Mouse (Mus musculus): ENCODE measurements around the gene Fkbp5.
"Not testable (repeated sequence)": the region's sequence is repeated elsewhere in the genome, so short reads cannot be mapped to it uniquely, and the experiment has no call there.

The Fkbp5 gene

DNA sequence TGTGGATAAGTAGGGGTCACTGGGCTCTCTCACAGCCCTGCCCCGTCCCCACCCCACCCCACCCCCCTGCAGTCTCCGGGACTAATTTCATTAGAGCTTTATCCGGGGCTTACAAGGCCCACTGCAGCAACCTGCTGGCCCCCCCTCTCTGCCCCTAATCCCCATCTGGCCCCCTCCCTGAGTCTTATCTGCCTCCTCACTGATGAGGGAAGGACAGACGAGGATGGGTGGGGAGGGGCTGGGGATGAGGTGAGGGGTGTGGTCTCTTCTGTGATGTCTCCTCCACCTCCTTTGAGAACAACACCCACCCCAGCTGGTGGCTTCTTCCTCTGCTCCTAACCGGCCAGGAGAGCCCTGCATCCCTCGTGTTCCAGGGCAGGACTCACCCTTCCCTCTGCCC is 137.1 kb downstream of the Fkbp5 start:
- in situ Hi-C loops (cut with MboI, MseI), result no loop called here

DNA sequence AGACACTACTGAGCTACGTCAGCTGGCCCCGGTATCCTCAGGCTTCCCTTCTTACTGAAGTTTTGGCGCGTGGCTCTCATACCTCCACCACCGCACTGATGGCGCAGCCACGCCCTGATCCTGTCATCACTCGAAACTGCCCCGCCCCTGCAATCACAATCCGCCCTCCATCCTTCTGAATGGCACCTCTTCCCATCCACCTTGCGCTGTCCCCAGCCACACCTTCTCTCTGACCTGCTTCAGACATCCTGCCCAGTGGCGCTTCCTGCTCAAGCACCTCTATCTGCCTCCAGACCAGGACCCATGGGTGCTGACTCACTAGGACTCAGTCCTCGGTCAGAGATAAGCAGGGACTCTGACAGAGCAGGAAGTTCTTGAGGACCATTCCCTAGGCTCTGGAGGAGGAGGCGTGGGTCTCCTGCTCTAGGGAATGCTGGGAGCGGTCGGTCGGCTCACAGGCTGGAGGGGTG is 141.7 kb downstream of the Fkbp5 start:
- in situ Hi-C loops (cut with MboI, MseI), result loop anchor here (5.0 kb wide), 1 partner anchor 98 kb away; no protein-coding TSS in a partner anchor

DNA sequence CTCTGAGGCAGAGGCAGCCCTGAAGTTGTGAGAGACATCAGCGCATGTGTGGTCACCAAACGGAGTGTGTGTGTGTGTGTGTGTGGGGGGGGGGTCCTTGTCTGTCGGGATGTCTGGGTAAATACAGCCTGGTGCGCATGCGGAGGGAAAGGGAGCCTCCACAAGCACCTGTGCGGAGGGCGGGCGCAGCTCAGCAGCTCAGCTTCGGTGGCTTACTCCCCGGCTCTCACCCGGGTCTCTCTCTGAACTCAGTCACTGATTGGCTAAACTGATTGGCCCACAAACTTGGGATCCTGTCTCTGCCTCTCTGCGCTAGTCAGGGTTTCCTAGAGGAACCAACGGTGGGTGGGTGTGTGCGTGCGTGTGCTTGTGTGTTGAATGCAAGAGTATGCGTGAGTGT is 142.8 kb downstream of the Fkbp5 start:
- in situ Hi-C loops (cut with MboI, MseI), result no loop called here

DNA sequence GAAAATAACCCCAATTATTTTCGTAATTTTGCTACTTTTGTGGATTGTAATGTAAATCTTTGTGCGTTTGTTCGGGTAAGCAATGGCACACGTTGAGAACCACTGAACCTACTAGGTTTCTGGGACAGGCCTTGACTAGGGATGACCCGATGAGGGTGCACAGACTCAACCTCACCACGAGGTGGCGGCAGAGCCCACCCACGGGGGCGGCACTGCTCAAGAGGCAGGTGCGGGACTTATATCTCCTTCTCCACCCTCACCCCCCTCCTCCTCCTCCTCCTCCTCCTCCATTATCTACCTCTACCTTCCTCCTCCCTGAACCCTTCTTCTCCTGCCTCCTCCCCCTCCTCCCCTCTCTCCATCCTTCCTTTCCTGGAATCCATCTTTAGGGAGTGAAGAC is 143.5 kb downstream of the Fkbp5 start:
- in situ Hi-C loops (cut with MboI, MseI), result no loop called here

DNA sequence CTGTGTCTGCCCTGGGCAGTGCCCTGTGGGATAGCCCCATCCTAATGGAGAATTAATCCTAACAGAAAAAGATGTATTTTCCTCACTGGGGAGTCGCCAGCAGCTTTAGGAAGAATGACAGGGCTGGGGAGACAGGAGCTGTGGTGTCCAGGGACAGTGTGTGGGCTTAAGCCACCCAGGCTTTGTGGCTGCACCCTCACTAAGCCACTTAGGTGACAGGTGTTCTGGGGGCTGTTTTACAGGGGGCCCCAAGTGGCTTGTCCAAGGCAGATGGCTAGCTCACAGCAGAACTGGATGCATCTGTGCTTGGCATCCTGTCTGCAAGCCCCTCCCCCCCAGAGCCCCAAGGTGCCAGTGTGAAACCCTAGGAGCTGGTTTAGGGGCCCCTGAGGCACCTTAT is 145.4 kb downstream of the Fkbp5 start:
- in situ Hi-C loops (cut with MboI, MseI), result no loop called here

DNA sequence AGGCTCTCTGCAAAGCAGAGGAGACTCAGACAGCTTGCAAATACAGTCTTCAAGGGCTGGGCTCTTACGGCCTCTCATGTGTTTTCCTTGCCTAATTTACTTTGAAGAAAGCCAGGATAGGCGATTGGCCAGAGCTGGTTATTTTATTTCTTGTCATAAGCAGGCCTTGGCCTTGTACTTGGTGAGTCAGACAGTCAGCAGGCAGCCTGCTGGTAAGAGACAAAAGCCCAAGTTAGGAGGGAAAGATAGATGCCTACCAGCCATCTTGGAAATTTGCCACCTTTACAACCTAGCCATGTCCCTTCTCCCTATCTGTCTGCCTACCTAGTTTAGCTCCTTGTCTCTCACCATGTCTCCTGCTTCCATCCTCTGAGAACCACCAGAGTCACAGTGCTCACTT is 146.0 kb downstream of the Fkbp5 start:
- in situ Hi-C loops (cut with MboI, MseI), result no loop called here

DNA sequence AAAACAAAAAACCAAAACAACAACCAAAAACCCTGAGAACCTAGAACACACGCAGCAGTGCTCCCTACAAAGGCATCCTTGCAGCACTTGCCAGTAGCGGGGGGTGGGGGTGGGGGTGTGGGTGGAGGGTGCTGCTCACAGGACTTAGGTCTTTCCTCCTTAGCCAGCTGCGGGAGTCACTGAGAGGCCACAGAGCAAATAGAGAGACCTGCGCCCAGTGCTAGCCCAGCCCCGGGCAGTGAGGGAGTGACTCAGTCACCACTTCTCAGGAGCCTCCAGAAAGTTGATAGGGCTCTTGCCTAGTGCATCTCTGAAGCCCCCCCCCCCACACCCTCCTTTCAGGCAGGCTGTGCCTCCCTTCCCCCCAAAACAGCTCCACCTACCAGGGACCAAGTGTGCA is 148.3 kb downstream of the Fkbp5 start:
- in situ Hi-C loops (cut with MboI, MseI), result no loop called here

DNA sequence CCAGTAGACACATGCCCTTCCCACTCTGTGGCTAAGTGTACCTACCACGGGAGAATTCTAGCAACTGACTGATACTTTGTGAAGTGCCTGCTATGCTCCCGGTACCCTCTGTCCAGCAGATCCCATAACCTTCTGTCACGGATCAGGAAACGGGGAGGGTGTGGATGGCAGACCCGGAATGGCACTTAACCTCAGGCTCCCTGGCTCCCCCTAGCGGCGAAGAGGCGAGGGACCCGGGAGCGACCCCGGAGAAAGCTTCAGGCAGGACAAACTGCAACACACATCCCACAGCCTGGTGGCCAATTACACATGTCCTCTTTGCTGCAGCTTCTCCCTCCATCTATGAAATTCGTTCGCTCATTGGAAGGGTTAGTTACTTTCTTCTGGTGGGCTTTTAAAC is 148.9 kb downstream of the Fkbp5 start:
- in situ Hi-C loops (cut with MboI, MseI), result no loop called here

DNA sequence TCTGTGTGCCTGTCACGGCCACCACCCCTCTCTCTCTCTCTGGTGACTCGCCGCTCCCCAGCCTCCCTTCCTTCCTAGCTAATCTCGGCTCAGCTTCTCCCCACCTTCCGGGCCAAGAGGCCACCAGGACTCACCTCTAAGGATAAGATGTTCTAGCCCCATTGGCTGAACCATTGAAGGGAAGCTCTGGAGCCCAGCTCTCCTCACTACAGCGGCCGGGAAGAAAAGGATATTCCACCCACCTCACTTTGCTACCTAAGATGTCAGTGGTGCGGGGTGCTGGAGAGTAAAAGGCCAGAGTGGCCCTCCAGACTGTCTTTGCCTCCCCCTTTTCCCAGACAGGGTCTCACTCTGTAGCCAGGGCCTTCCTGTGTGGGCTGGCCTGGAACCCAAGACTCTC is 152.2 kb downstream of the Fkbp5 start, which contains the start of gene Tulp1:
Gene Tulp1, minus strand, starts transcription at position 101 of the 400 bp plus-strand sequence.
- in situ Hi-C loops (cut with MboI, MseI), result no loop called here

DNA sequence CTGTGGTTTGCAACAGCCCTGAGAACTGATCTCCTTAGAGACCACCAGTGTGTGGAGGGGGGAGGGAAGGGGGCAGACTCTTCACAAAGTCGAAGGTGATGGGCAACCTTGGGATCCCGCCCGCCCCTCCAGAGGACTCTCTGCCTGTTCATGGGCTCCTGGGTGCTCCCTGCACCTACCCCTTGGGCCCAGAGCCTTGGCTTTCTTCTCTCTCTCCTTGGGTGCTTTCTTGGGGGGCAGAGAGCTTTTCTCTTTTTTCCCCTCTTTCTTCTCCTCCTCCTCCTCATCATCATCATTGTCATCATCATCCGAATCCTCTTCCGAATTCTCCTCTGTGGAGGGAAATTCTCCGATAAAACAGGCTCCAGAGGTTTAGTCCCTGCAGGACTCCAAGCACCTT is 153.8 kb downstream of the Fkbp5 start:
- in situ Hi-C loops (cut with MboI, MseI), result no loop called here

DNA sequence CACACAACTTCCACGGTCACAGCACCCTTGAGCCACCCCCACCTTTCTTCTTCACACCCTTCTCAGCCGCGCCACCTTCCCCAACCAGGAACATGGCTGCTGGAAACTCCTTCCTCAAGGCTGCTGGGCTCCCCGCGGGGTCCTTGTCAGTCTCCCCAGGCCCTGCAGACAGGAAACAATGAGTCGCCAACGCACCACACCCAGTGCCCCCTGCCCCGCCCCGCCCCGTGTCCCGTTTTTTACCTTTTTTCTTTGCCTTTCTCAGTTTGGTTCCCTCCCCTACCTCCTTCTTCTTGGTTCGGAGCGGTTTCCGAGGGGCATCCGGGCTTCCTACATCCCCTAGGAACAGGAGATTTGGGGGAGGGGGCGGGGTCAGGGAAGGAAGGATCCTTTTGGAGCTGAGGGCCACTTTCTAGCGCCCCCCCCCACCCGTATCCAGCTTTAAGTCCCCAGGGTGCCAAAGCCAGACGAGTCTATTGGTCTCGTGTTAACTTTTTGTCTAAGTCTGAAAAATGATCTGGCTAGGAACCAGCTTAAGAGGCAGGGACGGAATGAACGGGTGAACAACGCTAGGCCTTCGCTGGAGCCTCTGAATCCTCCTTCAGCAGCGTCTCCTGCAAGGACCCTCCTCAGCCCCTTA is 154.6 kb downstream of the Fkbp5 start:
- in situ Hi-C loops (cut with MboI, MseI), result no loop called here

DNA sequence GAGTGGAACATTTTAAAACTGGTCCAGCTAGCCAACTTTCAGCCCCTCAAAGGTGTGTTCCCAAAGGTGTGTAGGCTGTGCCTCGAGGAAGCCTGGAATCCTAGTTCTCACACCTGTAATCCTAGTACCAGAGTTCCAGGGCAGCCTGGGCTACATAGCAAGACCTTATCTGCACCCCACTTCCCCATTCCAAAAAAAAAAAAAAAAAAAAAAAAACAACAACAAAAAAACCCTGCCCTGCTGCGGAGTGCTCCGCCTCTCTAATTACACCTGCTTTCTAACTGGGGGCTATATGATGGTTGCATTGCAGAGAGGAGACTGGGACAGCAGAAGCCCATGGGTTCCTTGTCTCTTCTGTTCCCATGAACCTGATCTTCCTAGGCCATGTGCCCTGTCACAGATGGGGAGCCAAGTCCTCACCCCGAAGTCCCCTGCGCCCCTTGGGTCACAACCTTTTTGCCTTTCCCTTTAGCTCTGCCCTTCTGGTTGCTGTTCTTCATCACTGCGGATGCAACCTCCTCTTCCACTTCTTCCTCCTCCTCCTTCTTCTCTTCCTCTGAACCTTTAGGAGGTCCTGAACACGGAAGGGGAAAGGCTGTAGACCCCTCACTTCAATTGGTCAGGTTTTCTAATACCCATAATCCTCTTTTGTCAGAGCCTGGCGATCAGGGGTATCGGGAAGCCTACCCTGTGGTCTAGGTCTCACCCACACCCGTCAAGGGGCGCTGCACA is 155.2 kb downstream of the Fkbp5 start:
- in situ Hi-C loops (cut with MboI, MseI), result no loop called here

DNA sequence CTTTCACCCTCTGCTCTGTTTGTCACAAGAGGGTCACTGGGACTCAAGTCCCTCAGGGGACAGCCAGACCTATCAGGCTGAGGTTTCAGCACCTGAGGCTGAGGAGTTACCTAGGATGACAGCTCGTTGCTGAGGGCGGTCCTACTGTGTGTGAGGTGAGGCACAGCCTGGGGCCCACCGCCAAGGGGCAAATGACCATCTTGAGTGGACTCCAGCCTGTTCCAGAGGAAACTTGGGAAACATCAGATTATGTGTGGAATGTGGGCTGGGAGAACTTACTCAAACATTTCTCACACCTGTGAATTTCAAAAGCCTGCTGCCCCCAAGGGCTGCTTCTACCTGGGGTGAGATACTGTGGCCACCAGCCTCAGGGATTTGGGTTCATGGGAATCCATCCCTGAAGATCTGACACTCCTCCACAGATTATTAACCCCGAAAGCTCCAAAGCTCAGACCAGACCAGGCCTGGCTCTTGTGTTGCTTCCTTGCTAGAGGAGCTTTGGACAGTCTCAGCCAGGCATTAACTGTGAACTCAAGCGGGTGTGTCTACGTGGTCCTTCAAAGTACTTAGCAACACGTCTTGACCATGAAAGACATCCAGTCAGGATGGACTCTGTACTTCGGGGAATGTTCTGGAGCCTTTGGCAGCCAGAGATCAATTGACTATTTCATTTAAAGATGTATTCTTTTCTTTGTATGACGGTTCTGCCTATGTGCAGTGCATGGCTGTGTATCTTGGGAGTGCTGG is 156.6 kb downstream of the Fkbp5 start:
- in situ Hi-C loops (cut with MboI, MseI), result no loop called here

DNA sequence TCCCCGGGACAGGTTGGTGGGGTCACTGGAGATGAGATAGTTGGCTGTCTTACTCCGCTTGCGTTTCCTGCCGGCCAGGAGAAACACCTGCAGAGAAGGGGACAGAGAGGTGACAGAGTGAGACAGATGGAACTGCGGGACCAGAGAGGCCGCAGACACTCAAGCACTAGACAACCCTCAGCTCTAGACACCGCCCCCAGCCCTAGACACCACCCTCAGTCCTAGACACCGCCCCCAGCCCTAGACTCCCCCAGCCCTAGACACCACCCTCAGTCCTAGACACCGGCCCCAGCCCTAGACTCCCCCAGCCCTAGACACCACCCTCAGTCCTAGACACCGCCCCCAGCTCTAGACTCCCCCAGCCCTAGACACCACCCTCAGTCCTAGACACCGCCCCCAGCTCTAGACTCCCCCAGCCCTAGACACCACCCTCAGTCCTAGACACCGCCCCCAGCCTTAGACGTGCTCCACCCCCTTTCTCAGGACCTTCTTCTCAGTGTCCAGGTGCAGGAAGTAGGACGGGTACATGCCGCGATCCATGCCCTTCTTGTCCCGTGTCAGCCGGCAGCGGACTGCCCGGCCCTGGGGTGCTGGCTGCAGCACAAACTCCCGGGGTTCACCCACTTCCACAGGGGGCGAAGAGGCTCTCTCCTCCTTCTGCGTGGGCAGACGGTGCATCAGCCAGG is 158.6 kb downstream of the Fkbp5 start:
- in situ Hi-C loops (cut with MboI, MseI), result not testable (repeated sequence)

DNA sequence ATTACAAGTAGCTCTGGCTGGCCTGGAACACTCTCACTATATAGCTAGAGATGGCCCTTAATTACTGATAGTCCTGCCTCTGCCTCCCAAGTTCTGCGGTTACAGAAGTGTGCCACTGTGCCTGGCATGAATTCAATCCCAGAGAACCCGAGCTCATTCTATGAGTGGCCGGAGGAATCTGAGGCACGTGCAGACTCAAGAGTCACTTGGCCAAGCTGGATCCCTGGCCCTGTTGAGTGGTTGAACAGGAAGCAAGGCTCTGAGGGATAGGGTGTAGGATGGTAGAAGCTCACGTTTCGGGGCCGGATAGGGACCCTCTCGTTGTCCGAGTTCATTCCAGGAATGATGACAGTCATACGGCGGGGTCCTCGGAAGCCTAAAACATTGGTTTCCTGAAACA is 161.5 kb downstream of the Fkbp5 start:
- in situ Hi-C loops (cut with MboI, MseI), result no loop called here

DNA sequence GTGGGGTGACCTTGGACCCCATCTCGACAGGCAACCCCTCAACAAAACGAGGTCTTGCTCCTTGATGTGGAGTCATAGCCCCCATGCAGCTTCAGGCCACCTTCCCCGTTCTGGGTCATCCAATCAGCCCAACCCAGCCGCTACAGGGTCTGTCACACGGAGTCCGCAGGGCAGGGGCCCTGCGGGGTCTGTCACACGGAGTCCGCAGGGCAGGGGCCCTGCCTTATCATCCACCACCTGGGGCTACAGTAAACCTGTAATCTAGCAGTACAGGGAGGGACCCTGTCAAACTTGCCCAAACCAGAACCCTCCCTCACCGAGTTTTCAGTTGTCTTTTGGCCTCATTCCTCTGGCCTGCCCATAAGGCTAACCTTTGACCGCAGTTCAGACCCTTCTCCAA is 165.3 kb downstream of the Fkbp5 start:
- in situ Hi-C loops (cut with MboI, MseI), result no loop called here

DNA sequence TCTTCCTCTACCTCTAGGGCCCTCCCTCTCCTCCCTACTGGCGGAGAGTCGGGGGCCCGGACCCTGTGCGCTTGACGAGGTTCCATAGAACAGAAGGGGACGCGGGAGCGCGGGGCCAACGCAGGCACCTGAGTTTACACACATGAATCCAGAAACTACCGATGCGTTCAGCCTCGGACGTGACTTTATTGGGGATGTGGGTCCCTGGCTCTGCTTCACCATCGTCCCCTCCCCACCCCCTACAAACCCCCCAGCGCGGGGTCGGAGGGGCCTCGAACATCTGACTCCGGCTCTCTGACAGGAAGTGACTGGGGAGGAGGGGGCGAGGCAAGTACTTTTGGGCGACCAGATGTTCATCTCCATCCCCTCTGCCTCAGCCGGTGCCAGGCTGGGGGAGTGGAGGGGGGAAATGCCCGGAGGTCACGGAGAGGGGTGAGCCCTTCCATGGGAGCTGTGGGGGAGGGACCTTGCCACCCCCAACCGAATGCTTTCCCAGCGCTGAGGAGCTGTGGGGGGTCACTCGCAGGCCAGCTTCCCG is 165.9 kb downstream of the Fkbp5 start:
- in situ Hi-C loops (cut with MboI, MseI), result no loop called here

DNA sequence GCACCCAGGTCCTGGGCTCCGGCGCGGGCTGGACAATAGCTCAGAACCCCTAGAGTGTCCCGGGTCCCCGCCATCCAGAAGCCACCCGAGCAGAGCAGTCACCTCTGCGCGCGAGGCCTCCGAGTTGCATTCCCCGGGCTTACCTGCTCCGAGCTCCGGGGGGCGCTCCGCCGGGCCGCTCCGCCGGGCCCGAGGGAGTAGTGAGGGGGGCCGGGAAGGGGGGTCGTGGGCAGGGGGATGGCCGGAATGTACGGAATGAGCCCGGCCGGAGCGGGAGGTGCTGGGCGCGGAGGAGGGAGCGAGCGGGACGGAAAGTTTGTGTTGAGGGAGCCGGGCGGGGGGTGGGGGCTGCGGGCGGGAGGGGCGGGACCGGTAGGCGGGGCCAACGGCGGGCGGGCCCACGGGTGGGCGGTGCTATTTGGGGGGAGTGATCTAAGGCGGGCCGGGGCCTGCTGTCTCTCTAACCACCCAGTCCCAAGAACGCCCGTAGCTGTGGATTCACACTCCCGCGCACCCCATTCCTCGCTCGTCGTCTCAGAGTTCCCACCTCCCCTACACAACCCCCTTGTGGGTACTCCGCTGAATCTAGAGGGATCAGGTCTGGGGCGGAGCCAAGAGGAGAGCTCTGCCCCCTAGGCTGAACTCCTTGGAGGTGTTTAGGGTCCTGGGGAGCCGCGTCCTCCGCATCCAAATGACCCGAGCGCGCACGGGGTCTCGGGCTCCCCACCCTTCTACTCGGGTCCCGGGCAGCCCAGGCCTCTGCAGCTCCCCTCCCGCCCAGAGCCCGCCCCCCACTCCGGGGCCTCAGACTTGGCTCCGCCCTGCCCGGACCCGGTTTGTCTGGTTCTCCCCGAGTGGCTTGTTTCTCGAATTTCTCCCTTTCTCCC is 166.6 kb downstream of the Fkbp5 start, which contains the start of gene Tead3:
Gene Tead3, minus strand, starts transcription at position 352 of the 887 bp plus-strand sequence.
- in situ Hi-C loops (cut with MboI, MseI), result no loop called here

DNA sequence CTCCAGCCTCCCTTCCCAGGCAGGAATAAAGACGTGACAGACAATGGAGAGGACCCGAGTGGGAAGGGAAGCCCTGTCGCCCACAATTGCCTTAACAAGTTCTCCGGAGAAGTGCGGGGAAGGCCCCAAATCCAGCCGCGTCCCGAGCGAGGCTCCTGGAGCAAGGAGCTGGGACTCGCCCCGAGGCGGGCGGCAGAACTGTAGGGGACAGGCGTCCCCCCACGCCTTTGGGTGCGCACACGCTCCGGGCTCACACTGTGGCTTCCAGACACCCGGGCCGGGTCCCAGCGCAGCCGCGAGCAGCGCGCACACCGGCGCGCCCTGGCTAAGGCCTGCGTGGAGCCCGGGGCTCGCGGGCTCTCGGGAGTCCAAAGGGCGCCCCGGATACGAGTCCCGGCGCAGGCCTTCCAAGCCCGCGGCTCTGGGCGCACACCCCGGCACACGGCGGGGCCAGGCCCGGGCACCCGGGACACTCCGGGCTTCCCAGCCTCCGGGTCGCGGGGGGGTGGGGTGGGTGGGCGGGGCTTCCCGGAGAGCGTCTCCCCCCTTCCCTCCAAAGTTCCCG is 167.3 kb downstream of the Fkbp5 start:
- in situ Hi-C loops (cut with MboI, MseI), result no loop called here

DNA sequence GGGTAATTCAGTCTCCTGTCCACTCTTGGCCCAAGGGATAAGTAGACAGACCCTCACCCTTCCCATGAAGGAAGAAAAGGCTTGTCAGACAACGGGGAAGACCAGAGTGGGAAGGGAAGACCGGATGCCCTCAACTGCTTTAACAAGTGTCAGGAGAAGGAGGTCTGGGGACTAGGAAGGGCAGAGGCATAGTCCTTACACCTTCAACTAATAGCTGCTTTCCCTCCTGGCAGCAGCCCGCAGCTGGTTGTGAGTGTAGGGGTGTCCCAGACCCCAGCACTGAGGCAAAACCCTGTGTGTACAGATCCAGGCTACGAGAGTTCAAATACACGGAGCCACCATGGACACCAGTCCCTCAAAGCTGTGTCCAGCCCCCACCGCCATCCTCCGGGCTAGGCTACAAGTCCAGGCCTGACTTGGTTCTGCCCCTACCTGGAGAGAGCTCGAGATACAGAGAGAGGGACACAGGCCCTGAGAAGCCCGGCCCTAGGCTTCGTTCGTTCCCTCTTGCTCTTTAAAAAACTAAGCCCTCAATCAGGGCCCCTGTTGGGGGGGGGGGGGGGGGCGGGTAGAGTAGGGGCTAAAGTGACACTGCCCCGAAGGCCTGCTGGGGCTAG is 168.0 kb downstream of the Fkbp5 start:
- in situ Hi-C loops (cut with MboI, MseI), result no loop called here
